Mouse (Mus musculus) 3134 (cell line): ENCODE measurements around the gene Crisp4.

Experiments
- DNase-seq: peaks from one replicate; pipeline ENCODE4 v3.0.0-alpha.2; 2011; ENCODE audit warnings: low spot score; ENCODE audit not compliant: insufficient read length; ENCODE audit errors: extremely low read depth

Crisp4 gene

DNA sequence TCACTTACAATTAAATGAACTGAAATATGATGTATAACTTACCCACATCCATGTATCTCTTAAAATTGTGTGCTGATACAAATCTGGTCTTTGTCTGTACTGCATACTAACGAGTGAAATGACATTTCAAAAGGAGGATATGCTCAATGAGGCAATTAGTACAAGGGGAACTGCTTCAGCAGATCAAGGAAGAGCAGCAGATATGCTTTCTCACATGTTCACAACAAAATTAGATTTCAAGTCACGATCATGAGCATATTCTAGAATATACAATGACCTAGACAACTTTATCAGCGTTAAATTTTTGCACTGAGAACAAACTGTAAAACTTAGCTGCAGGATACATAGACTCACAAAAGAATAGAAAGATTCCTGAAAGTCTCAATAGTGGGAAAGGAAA, at the start of gene Crisp4:
Gene Crisp4 (minus strand): TSS at position 101 of the 400 bp plus-strand sequence.
- DNase-seq, result no peak

DNA sequence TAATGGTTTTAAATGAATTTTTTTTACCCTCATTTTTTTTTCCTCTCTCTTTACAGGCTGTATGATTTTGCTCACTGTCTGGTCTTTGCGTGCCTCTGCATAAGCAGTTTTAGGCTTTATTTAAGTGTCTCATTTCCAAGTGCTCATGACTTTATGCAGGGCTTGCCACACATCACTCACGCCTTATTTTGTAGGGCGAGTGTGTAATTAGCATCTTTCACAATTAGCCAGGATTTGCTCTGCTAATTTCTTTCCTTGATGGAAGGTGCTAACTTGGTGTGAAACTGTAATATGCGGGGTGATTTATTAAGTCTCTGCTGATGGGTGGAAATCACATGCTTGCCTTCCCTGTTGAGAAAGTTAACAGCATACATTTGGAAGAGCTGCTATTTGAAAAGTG, 46.0 kb upstream of the Crisp4 start:
- no peak for DNase-seq

DNA sequence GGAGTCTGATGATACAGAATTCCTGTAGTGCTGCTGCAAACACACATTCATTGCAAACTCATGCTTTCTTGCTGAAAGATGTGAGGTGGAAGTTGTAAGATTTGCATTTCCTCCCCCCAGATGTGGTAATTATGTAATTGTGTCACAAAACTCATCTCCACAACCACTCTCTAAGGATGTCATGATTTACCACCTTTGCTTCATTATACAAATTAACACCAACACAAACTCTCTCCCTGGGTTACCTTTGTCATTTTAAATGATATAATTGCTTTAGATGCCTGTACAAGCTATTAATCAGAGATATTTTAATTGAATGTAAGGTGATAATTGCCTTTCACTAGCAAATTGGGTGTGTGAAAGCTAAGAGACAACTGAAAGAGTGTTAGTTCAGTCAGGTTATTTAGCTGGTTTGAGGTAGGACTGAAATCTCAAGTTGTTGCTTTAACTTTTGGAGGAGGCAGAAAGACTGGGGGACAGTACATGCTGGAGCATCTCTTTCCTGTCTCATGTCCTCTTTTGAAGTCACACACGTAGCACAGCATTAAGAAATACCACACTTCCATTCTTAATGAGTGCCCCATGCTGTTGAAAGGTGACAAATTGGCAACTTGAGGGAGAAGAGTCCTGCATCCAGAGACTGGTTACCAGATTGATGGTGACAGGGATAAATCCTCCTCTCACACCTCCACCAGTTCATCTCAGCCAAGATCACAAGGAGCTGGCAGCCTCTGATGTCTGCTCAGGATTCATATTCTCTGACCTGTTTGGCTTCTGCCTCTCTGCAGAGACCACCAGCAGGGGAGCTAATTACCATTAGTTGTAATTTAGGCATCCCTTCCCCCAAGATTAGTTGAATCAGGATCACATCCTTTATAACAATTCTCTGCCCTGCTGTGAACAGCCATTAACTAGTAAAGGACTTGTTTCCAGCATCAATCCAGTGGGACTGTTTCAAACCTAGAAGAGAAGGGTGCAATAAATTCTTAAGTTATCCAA, 45.3 kb upstream of the Crisp4 start:
- DNase-seq, result no peak

DNA sequence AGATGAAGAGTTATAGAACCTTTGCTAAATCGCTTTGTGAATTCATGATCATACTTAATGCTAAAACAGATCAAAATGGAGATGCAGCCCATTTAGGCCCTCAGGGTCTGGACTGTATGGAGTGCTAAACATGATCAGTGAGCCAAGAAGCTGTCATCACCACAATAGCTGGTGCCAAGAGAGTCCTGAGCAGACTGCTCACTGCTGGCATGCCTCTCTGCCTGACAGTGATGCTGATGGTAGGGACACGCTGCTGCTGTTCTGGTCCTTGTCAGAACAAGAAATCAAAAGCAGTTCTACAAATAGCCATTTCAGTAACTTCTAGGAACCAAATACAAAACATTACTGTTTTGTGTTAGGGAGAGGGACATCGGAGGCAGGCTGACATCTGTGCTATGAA, 35.5 kb upstream of the Crisp4 start:
- DNase-seq, result no peak

DNA sequence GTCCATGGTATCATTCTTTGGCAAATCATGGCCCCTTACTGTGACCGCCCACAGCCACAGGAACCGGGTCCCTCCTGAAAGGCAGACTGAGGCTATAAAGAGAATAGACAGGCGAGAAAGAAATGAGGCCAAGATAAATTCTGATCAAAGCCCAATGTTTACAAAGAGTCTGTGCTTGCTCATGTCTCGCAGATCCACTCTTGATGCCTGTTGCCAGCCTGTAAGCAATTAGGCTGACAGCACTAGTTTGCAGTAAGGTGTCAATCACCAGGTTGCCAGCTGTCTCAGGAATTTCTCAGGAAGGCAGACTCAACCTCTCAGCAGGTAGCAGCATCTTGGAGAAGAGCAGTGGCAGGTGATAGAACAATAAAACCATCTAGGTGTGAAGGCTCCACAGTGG, 24.9 kb upstream of the Crisp4 start:
- no peak for DNase-seq

DNA sequence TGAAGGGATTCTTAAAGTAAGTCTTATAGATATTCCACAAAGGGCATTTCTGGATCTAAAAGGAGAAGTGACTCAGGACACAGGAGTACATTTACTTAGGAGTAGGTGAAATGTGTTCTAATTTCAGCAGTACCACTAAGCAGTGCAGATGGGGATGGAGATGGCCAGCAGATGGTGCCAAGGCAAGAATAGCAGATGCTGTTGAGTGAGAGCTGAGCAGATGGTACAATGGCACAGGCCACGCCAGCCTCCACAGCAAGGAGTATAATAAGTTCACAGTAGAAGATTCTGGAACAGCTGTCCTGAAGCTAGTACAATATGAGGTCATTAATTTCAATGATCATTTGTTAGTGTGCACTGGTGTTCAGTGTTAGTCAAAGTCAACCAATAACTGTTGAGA, 22.6 kb upstream of the Crisp4 start:
- no peak for DNase-seq

DNA sequence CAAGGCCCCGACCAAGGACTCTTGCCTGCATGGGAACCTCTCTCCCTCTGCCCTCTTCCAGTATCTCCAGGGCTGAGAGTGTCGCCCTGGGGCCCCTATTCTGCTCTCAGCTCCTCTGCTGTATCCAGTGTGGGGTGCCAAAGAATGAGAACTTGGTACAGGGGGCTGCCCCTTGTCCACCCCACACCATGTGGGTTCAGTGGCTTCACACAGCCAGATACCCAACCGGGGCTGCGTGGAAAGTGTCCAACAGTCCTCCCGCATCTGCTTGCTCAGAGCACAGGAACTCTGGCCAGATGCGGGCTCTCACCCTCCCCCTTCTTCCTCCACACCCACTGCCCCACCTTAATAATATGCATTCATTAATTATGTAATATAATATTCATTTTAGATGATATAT, 13.4 kb upstream of the Crisp4 start:
- no peak for DNase-seq

DNA sequence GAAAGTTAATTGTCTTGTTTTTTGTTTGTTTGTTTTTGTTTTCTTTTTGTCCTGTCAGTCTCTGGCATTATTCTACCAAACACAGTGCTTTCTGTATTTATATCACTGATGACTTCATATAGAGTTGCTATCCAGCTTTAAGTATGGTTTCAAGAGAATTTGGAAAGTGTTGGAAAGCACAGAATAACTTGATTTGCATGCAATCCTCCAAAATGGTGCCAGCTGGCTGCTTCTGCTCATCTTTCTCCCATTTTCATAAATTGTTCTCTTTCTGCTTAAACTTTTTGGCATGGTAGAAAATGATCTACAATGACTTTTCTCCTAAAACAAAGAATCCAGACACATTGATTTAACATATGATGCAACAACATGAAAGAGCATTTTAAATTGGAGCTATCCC, 2.5 kb upstream of the Crisp4 start:
- DNase-seq, result no peak

DNA sequence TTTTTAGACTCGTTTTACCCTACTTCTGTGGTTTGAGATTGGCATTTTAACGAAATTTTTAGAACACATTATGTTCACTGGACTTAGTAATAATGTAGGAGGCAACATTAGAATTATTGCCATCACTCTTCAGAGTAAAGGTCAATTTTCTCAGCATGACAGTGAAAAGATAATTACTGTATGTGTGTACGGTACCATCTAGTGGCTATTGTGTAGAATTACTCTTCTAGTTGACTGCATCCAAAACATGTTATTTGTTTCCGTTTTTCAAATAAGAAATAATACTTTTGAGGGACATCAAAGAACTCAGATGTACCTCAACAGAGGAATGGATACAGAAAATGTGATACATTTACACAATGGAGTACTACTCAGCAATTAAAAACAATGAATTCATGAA, 14.0 kb downstream of the Crisp4 start:
- no peak for DNase-seq

DNA sequence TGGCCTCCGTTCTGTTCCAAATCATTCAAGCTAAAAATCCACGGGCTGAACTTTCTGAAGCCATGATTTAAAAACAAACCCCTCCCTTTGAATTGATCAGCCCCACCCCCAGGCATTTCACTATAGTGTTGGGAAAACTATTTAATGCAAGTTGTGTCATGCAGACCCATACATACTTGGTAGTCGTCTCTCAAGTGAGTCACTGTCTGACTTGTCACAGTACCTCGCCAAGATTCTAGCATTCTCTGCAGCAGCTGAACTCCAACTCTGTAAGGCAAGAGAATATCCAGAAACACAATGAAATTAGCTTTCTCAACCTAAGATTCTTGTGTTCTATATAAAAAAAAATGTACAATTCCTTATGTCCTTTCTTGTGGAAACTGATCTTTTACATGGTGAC, 15.7 kb downstream of the Crisp4 start:
- DNase-seq, result no peak

DNA sequence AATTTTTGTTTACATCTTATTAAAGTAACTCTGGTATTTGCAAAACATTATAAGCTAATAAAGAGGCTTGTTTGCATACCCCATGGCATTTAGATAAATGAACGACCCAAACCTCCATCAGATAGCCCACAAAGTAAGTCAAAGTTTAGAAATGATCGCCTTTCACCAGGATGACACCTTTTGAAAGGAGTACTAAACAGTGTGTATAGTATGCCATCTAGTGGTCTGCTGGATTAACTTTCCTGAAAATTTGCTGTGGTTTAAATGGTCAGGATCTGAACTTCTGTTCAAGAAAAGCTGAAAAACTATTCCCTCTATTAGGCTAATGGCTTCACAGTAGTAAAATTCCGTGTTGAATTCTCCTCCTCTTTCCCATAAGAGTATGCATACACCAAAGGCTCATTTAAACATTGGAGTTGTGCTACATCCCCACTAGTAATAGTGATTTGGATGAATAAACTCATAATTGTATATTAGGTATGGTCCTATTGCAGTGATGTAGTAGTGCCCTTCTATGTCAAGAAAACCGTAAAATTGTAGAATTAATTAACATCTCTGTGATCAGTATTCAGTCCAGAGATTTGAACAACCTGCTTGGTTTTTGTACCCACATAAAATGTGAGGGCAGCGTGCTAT, 38.9 kb downstream of the Crisp4 start:
- DNase-seq, result no peak

DNA sequence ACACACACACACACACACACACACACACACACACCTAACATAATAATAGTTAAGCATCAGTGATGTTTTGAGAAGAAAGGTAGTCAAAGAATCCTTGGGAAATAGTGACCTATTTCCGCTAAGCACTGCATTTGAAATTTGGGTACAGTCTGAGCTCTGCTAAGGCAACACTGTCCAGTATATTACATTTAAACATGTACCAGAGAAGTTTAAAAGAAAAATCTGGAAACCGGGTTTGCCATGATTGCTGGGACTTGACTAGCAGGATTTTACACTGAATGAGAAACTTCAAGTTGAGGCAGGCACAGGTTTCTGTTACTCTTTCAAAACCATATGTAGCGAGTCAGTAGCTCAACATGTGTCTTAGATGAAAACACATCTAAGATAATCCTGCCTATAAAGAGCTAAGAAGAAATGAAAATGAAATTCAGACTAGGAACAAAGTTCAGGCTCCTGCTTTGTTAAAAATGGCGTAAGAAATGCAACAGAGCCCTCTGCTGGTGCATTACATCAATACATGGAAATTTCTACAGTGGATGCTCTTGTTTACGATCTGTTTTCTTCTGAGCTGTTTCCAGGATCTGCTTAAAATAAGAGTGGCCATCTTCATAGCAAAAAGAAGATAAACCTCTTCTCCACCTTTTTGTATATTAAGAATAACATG, 39.7 kb downstream of the Crisp4 start:
- DNase-seq, result peak; percentile 4

DNA sequence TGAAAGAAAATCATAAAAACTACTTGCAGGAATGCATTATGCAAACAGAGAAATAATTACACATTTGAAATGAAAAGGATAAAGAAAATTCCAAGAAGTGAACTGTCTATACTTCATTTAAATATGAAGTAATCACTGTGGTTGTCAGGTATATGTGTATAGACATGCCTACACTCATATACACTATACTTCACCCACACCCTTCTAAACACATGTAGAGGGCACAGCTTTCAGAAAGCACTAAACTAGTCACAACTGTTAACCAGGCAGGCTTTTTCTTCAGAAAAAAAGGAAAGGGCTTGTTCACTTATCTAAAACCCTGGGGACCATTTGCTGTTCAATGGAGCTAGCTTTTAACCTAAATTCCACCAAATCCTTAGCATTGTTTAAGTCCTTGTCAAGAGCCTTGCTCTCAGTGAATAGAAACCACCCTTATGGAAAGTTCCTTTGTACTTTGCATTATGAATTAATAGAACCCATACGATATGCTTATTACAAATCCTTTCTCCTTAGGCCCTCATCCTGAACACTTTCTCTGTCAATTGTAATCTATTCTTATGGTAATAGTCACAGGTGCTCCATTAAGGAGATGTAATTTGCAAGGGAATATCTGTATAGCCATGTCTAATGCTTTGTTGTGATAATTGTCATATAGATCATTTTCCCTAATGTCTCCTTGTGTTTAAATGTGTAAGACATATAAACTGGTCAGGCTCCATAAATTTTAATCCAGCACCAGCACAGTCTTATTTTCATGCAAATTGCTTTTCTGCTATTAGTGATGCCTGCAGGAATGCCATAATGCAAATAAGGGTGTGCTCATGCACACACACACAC, 40.5 kb downstream of the Crisp4 start:
- DNase-seq, result no peak
